Mouse (Mus musculus) kidney, embryonic 14.5 days (tissue): ENCODE data around the gene Pfn1. TPM values are rescaled to one million over a fixed set of nuclear protein-coding genes. Genes with fewer than 3 reads are reported as not detected.
A peak's percentile ranks its signal among the peaks of the same experiment; 100 is the strongest.

ENCODE experiments used
- ATAC-seq: fragments of 200-750 bp; cut with Nextera tagmentation; 2 replicates; pipeline ENCODE4 v1.8.0; 2017; ENCODE audit warnings: moderate number of reproducible peaks, mild to moderate bottlenecking, moderate TSS enrichment, moderate library complexity; ENCODE audit not compliant: low FRiP score, low TSS enrichment
- H3K27ac ChIP-seq: fragments of 300-500 bp; sonication (generic); 2 replicates; pipeline ENCODE4 v1.5.1; 2014; ENCODE audit warnings: low read depth, mild to moderate bottlenecking, low read length, moderate library complexity, mixed read lengths
- H3K27me3 ChIP-seq: fragments of 300-500 bp; sonication (generic); 2 replicates; pipeline ENCODE4 v1.6.1; 2014; ENCODE audit warnings: mild to moderate bottlenecking, low read length; ENCODE audit not compliant: control insufficient read depth, insufficient read depth
- H3K36me3 ChIP-seq: fragments of 300-500 bp; sonication (generic); 2 replicates; pipeline ENCODE4 v1.6.1; 2014; ENCODE audit warnings: low read length, mixed read lengths; ENCODE audit not compliant: control insufficient read depth, insufficient read depth
- H3K4me1 ChIP-seq: fragments of 300-500 bp; sonication (generic); 2 replicates; pipeline ENCODE4 v1.6.1; 2014; ENCODE audit warnings: low read length, mixed read lengths; ENCODE audit not compliant: control insufficient read depth, insufficient read depth
- H3K4me2 ChIP-seq: fragments of 300-500 bp; sonication (generic); replicated peaks from 2 replicates; pipeline ENCODE4 v1.6.1; 2014; ENCODE audit warnings: low read depth, mild to moderate bottlenecking, low read length
- H3K4me3 ChIP-seq: fragments of 300-500 bp; sonication (generic); 2 replicates; pipeline ENCODE4 v1.5.1; 2014; ENCODE audit warnings: mild to moderate bottlenecking, low read length
- H3K9ac ChIP-seq: fragments of 300-500 bp; sonication (generic); 2 replicates; pipeline ENCODE4 v1.6.1; 2014; ENCODE audit warnings: low read depth, mild to moderate bottlenecking, low read length, moderate library complexity
- H3K9me3 ChIP-seq: fragments of 300-500 bp; sonication (generic); 2 replicates; pipeline ENCODE4 v1.6.1; 2016; ENCODE audit warnings: low read length; ENCODE audit not compliant: control insufficient read depth
- WGBS: fragments of 180-500 bp; shearing (Covaris S2); extraction: QIAGEN DNeasy Blood & Tissue Kit; methylation state at CpG from one replicate; pipeline ENCODE4 v1.1.7; 2014; 5-methylcytosine and 5-hydroxymethylcytosine counted together
- polyA plus RNA-seq: library from polyadenylated mRNA; unstranded; fragments of >200 nt; fragmentation: Nextera tagmentation; extraction: Ambion mirVana; gene quantifications from 2 replicates; pipeline ENCODE4 v1.2.1, GENCODE M21; 2014

The Pfn1 gene
- polyA plus RNA-seq, 1 experiment from 2014 or later: 1,900 TPM

DNA sequence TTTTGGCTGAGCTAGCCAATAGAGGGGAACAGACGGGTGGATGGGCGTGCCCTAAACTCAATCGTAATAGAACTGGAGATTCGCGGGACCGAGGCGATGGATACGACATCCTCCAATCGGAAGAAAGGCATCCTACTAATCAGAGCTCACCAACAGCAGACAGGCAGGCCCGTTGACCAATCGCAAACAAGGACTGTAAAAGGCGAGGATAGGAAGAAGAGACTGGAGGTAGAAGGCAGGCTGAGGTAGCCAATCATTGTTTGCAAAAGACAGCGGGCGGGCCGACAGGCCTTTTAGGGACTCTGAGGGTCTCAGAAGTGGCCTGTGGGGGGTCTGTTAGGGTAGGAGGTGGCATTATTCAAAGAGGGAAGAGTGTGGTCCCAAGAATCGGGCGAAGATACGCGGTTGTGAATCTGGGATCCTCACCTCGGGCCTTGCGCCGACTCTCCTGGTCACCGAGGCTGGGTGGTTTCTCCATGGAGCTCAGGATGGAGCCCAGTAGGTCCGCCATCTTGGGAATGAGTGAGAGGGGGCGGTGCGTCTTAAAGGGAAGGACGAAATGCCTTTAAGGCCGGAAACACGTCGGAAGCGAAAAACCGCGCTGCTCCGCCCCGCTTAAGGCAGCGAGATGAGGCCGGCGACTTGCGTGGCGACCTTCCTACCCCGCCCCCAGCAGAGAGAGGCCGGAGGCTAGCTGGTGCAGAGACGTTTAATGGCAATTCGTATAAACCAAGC, 14.5 kb upstream of the Pfn1 start, which contains the start of gene Spag7:
Spag7 (minus strand) TSS at position 646 of the 735 bp plus-strand sequence.
- peaks cover 47% of the 10 kb centered on the region for H3K36me3 ChIP-seq
- H3K4me1 ChIP-seq: peaks cover 15% of the 10 kb centered on the region
- peak within 1 kb of the TSS; percentile 89 for H3K27ac ChIP-seq
- ATAC-seq: peak; percentile 95
- H3K9me3 ChIP-seq: no peaks in the 10 kb centered on the region
- H3K27me3 ChIP-seq: no peaks in the 10 kb centered on the region
- peak within 1 kb of the TSS; percentile 64 for H3K9ac ChIP-seq
- WGBS: under 1% methylated on average over 44 of the region's 44 CpGs
- H3K4me2 ChIP-seq: peak within 1 kb of the TSS; percentile 81
- H3K4me3 ChIP-seq: peak within 1 kb of the TSS; percentile 57

DNA sequence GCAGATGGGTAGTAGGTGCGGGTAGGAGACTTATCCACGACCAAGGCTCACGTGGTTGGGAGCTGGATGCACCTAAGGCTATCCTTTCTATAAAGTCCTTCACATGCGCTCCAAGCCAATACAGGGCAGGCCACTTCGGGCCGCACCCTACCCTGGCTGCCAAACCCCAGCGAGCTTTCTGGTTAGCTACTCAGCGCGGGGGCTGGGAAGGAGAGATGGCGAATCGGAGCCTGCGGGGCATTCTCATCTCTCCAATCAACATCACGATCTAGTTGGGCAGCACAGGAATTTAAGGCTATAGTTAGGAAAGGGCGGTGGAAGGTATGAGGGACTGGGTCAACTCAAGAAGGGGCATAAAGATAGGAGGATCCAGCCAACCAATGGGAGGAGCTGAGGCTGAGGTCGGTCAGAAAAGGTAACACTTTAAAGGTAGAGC, 13.9 kb upstream of the Pfn1 start:
- Histone ChIP-seq H3K4me3 (peak overlapping the region; percentile 57), H3K36me3 (peaks cover 49% of the 10 kb centered on the region), H3K4me1 (peaks cover 15% of the 10 kb centered on the region), H3K9ac (peak overlapping the region; percentile 64), H3K4me2 (peak overlapping the region; percentile 81), H3K27me3 (no peaks in the 10 kb centered on the region), H3K27ac (peak overlapping the region; percentile 89), H3K9me3 (no peaks in the 10 kb centered on the region)
- WGBS: under 1% methylated on average over 15 of the region's 15 CpGs
- peak; percentile 51; the same call in 1 of the 2 replicates for ATAC-seq

DNA sequence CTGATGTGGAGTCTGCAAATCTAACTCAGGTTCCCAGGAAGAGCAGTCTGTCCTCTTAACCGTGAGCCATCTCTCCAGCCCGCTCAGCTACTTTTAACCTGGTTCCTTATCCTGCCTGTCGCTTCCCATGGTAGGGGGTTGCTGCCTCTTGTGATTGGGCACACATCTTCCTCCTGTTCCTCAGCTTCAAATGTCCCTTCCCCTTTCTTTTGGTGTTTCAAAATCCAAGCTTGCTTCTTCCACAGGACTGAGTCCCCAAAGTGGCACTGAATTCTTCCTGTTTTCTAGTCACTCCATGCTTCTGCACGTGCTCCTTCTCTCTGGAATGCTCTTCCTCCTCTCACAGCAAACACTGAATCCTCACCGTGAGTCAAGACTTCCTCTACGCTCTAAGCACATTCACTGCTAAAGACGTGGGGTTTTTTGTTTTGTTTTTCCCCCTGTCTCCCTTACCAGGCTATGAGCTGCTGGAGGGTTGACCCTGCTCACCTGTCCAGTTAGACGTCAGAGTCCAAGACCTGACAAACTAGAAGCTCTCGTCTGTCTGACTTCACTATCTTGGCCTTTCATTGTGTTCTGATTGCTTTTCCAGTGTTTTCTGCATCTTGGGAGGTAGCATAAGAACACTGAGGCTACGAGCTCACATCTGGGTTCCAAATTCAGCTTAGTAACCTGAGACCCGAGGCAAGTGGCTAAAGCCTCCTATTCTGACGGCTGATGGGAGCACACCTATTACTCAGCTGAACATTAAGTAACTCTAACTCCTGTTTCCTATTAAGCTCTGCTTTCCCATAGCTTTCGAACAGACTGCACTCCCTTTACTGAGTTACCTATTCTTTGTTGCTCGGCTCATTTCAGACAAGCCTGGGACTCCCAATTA, 13.1 kb upstream of the Pfn1 start:
- peaks cover 58% of the 10 kb centered on the region for H3K36me3 ChIP-seq
- H3K9me3 ChIP-seq: no peaks in the 10 kb centered on the region
- peak overlapping the region; percentile 64 for H3K9ac ChIP-seq
- no peaks in the 10 kb centered on the region for H3K27me3 ChIP-seq
- peaks cover 15% of the 10 kb centered on the region for H3K4me1 ChIP-seq
- peak overlapping the region; percentile 81 for H3K4me2 ChIP-seq
- H3K4me3 ChIP-seq: peak overlapping the region; percentile 57
- no peak for ATAC-seq
- 63% methylated on average over 14 of the region's 14 CpGs for WGBS
- peak overlapping the region; percentile 89 for H3K27ac ChIP-seq

DNA sequence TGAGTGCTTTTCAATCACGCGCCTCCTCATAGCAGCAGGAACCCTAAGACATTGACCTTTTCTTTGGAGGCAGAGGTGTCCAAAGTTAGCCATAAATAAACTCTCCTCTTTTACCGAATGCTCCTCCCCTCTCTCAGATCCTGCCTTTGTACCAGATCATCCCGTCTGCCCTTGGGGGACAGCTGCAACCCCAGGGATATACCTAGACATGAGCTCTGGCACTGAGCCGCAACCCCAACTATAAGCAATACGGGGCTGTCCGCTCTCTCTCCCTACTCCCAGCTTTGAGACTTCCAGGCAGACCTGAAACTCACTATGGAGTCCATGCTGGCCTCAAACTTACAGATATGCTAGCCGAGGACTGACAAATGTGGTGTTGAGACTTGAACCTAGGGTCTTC, 12.2 kb upstream of the Pfn1 start:
- H3K9ac ChIP-seq: no peak overlapping the region
- 98% methylated on average over 8 of the region's 8 CpGs for WGBS
- H3K27ac ChIP-seq: no peak overlapping the region
- H3K4me3 ChIP-seq: no peak overlapping the region
- peaks cover 15% of the 10 kb centered on the region for H3K4me1 ChIP-seq
- no peak for ATAC-seq
- H3K27me3 ChIP-seq: no peaks in the 10 kb centered on the region
- H3K4me2 ChIP-seq: no peak overlapping the region
- H3K9me3 ChIP-seq: no peaks in the 10 kb centered on the region
- H3K36me3 ChIP-seq: peaks cover 59% of the 10 kb centered on the region

DNA sequence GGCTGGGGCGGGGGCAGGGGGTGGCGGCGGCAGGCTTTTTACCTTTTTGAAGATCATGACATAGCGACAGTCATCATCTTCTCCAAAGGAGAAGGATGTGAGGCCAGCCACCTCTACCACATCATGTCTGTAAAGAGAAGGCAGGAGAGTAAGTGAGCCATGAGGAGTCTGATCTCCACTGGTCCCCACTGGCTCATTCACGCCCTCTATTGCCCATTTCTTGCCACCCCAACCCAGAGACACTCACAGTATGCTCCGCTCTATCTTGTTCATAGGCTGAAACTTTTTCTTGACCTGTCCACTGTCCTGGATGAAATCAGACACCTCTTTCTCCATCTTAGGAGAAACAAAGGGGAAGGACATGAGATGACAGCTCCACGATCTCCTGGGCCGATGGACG, 10.3 kb upstream of the Pfn1 start:
- no peaks in the 10 kb centered on the region for H3K9me3 ChIP-seq
- no peak overlapping the region for H3K4me3 ChIP-seq
- H3K4me2 ChIP-seq: no peak overlapping the region
- no peaks in the 10 kb centered on the region for H3K27me3 ChIP-seq
- 87% methylated on average over 9 of the region's 9 CpGs for WGBS
- no peak overlapping the region for H3K27ac ChIP-seq
- peaks cover 5% of the 10 kb centered on the region; the same call in 1 of the 2 replicates for H3K4me1 ChIP-seq
- peaks cover 56% of the 10 kb centered on the region for H3K36me3 ChIP-seq
- no peak overlapping the region for H3K9ac ChIP-seq
- no peak for ATAC-seq

DNA sequence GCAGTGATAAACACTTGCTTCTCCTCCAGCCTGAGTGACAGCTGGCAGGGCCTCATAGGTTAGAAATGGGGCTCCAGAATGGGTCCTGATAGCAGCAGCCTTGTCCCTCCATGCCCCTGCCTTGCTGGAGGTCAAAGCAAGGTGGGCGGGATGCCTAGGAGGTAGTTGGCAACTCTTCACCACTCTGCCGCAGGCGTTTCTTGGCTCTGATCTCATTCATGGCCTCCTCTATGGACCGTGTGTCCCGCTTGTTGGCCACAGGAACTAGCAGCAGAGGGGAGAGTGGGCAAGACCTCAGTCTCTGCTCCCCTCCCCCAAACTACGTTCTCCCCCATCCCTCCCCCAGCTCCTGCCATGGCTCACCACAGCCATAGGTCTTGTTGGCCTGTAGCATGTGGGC, 9.5 kb upstream of the Pfn1 start:
- no peaks in the 10 kb centered on the region for H3K9me3 ChIP-seq
- WGBS: 87% methylated on average over 6 of the region's 6 CpGs
- H3K4me1 ChIP-seq: peaks cover 5% of the 10 kb centered on the region; the same call in 1 of the 2 replicates
- H3K27ac ChIP-seq: no peak overlapping the region
- no peak for ATAC-seq
- H3K27me3 ChIP-seq: no peaks in the 10 kb centered on the region
- no peak overlapping the region for H3K4me2 ChIP-seq
- no peak overlapping the region for H3K9ac ChIP-seq
- no peak overlapping the region for H3K4me3 ChIP-seq
- H3K36me3 ChIP-seq: peaks cover 56% of the 10 kb centered on the region

DNA sequence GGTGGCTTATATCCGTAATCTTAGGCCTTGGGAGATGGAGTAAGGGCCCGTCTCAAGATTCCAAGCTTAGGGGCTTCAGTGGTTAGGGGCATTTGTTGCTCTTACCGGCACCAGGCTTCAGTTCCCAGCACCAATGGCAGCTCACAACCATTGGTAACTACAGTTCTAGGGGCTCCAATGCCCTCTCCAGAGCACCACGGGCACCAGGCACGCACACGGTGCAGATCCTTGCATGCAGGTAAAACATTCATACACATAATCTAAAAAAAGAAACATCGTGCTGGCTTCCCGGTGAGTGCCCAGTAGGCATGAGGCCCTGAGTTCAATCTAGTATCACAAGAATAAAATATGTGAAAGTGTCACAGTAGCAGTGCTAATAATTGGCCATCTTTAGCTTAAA, 8.7 kb upstream of the Pfn1 start:
- 93% methylated on average over 8 of the region's 8 CpGs for whole genome bisulfite sequencing
- no peak overlapping the region for H3K4me3 ChIP-seq
- no peaks in the 10 kb centered on the region for H3K27me3 ChIP-seq
- no peaks in the 10 kb centered on the region for H3K9me3 ChIP-seq
- H3K4me1 ChIP-seq: peaks cover 8% of the 10 kb centered on the region
- H3K4me2 ChIP-seq: no peak overlapping the region
- no peak for ATAC-seq
- H3K27ac ChIP-seq: no peak overlapping the region
- H3K36me3 ChIP-seq: peaks cover 56% of the 10 kb centered on the region
- no peak overlapping the region for H3K9ac ChIP-seq

DNA sequence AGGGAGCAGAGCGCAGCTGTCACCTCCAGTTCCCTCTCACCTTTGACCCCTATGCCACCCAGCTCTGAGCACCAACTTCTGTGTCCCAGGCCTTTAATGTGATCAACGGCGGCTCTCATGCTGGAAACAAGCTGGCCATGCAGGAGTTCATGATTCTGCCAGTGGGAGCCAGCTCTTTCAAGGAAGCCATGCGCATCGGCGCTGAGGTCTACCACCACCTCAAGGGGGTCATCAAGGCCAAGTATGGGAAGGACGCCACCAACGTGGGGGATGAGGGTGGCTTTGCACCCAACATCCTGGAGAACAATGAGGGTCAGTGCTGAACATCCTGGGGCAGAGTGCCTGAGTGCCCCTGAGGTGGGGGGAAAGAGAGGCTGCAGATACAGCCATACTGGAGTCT, 6.1 kb upstream of the Pfn1 start:
- Histone ChIP-seq H3K9ac (no peak overlapping the region), H3K4me3 (no peak overlapping the region), H3K36me3 (peaks cover 44% of the 10 kb centered on the region), H3K27ac (no peak overlapping the region), H3K4me2 (no peak overlapping the region), H3K9me3 (no peaks in the 10 kb centered on the region), H3K4me1 (peaks cover 23% of the 10 kb centered on the region), H3K27me3 (no peaks in the 10 kb centered on the region)
- 84% methylated on average over 8 of the region's 8 CpGs for WGBS
- no peak for ATAC-seq

DNA sequence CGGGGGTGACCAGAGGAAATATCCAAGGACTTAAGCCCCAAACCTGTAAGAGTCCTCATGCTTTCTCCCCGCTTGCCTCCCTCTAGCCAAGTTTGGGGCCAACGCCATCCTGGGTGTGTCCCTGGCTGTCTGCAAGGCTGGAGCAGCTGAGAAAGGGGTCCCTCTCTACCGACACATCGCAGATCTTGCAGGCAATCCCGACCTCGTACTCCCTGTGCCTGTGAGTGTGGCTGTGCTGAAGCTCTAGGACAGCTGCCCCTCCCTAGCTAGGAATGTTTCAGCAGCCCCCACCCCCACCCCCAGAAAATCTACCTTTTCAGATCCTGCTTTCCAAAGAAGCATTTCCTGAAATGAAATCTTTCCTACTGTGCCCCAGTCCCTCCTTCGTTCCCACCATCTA, 4.5 kb upstream of the Pfn1 start:
- H3K27me3 ChIP-seq: no peaks in the 10 kb centered on the region
- H3K4me1 ChIP-seq: peaks cover 23% of the 10 kb centered on the region
- WGBS: 79% methylated on average over 8 of the region's 8 CpGs
- H3K36me3 ChIP-seq: peaks cover 28% of the 10 kb centered on the region
- no peak overlapping the region for H3K4me3 ChIP-seq
- H3K4me2 ChIP-seq: no peak overlapping the region
- no peak overlapping the region for H3K27ac ChIP-seq
- no peak overlapping the region for H3K9ac ChIP-seq
- ATAC-seq: no peak
- no peaks in the 10 kb centered on the region for H3K9me3 ChIP-seq
